Mouse (Mus musculus) adipocyte (in vitro differentiated cells): Measurements from ENCODE around the gene Fis1.
"Not testable (repeated sequence)": the region's sequence is repeated elsewhere in the genome, so short reads cannot be mapped to it uniquely, and the experiment has no call there.

ENCODE experiments used
- DNase-seq: peaks from one replicate; pipeline ENCODE4 v3.0.0-alpha.2; 2016; ENCODE audit warnings: low spot score

The Fis1 gene

DNA sequence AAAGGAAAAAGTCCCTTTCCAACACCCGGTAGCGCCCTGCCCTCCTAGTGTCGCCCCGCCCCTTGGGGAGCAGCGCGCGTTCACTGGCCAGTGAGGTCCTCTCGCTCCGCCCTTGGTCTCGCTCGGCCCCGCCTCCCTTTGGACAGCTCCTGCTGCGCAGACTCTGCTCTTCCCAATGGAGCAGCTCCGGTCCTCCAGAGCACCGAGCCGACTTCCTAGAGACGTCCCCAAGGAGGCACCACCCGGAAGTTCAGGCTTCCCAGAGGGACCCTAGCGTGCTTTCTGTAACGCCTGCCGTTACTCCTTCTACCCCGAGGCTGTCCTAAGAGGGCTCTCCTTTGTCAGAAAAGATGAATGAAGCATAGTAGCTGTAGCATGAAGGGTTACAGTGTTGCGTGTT lies at the start of gene Fis1:
Fis1 (plus strand) TSS at position 261 of the 400 bp plus-strand sequence.
- DNase-seq, result peak; percentile 100

GRCm38 (mm10) chr5:136904621-136905020 lies 48.5 kb upstream of the Fis1 start:
- no peak for DNase-seq

DNA sequence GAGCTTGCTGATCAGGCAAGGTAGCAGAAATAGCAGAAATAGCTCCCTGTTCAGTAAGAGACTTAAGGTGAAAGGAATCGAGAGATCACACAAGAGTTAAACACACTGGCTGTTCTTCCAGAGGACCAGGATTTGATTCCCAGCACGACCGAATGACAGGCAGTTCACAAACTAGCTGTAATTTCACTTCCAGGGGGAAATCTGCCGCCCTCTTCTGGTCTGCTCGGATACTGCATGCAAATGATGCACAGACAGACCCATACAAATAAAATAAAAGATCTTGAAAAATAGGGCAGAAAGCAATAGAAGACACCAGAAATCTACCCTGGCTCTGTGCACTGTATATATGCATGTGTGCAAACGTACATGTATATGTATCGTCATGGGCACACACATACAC lies 47.4 kb upstream of the Fis1 start:
- DNase-seq, result peak; percentile 30

DNA sequence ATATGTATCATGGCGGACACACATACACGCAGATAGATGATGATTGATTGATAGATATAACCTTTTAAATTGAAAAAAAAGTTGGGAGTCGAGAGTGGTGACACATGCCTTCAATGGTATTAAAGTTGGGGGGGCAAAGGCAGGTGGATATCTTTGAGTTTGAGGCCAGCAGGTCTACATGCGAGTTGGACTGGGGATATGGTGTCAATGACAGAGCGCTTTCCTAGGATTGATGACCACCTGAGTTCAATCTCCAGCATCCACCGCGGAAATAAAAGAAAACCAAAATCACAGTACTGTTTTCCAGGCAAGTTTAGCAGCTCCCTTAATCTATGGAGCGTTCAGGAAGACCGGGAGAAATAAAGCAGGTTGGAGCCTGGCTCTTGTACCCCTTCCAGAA lies 45.5 kb upstream of the Fis1 start:
- no peak for DNase-seq

DNA sequence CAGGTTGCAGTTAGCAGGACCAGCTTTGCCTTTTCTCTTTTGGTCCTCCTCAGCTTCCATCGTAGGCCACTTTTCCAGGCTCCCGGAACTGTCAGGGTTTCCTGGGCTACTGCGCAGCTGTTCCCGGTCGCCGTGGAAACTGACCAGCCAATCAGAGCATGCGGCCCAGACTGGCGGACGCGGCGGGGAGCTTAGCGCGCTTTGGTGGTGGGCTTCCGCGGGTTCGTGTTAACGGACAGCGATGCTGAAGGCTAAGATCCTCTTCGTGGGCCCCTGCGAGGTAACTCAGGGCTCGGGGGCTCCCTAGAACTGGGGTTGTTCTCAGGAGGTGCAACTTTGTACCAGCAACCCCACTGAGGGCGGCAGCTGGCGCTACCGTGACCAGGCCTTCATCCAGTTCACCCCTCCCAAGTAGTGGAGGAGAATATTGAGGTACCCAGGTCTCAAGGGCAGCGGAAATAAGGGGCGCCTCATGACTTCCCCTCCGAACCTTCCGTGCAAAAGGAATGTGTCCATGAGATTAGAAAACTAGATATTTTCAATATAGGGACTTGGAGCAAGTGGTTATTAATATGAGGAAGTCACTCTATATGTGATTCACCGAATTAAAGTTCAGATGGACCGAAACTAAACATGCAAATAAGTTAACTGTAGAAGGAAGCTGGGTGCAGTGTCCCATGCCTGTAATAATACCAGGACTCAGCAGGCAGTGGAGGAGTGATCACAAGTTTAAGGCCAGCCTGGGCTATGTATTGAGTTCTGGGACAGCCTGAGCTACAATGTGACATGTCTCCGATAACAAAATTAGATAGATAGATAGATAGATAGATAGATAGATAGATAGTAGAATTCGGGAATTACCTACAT lies 44.9 kb upstream of the Fis1 start, which contains the start of gene Ift22:
Ift22 (plus strand) TSS at position 160 of the 867 bp plus-strand sequence.
- peak; percentile 91 for DNase-seq

- DNase-seq, result no peak
Observed at GRCm38 (mm10) chr5:136914183-136914582, 38.9 kb upstream of the Fis1 start.

- no peak for DNase-seq
Observed at GRCm38 (mm10) chr5:136917613-136918242, 35.3 kb upstream of the Fis1 start.

- DNase-seq, result peak; percentile 91
Observed at GRCm38 (mm10) chr5:136918655-136919472, 34.2 kb upstream of the Fis1 start.

GRCm38 (mm10) chr5:136919546-136920301 lies 33.4 kb upstream of the Fis1 start:
- DNase-seq, result no peak

GRCm38 (mm10) chr5:136922830-136923229 lies 30.2 kb upstream of the Fis1 start:
- no peak for DNase-seq

- DNase-seq, result no peak
Observed at GRCm38 (mm10) chr5:136923751-136924478, 29.2 kb upstream of the Fis1 start.

DNA sequence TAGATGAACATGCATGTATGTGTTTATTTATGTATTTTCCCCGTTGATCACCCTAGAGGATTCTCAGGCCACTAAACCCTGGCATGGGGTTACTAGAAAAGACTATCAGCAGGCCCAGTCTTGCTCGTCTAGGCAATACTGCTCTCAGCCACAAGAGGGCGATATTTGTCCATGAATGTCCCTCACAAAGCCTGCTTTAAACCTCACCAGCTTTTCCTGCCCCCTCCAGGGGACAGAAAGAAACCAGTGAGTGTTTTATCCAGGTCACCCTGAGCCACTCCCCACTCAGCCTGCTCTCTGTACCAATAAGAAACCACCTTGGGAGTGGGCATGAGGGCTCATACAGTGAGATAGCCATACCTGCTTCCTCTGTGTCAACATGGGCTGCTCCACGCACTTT lies 24.0 kb upstream of the Fis1 start:
- DNase-seq, result peak; percentile 88

DNA sequence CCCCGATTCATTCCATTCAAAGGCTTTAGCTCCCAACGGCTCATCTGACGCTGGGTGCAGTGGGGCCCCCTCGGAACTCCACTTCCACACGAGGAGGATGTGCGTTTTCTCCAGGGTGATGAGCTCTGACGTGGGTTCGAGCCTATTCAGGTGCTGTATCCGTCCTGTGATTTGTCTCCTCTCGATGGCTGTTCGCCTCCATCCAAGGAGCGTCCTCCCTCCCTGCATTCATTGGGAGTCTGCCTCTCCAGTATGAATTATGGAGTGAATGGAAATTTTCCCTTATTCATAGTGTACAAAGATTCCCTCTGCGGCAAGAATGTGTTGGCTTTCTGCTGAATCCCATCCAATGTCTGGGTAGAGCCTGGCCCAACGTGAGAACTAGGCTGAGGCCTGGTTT lies 21.2 kb upstream of the Fis1 start:
- no peak for DNase-seq

- DNase-seq, result no peak
Observed at GRCm38 (mm10) chr5:136932956-136933355, 20.1 kb upstream of the Fis1 start.

DNA sequence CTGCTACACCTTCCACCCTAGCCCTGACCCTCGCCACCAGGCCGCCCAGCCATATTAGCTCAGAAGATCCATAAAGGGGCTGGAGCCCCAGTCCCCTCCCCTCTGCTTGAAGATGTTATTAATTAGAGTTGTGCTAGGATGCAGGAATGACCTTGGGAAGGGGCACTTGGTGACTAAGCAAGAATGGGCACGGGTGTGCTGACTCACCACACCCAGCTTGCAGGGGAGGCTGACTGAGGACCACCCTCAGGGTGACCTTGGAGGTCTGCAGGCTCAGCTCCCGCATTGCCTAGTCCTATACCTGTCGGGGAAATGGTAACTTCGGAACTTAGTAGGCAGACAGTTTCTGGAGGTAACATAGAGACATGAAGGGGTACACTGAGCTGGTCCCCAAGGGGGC lies 19.1 kb upstream of the Fis1 start:
- DNase-seq, result no peak

DNA sequence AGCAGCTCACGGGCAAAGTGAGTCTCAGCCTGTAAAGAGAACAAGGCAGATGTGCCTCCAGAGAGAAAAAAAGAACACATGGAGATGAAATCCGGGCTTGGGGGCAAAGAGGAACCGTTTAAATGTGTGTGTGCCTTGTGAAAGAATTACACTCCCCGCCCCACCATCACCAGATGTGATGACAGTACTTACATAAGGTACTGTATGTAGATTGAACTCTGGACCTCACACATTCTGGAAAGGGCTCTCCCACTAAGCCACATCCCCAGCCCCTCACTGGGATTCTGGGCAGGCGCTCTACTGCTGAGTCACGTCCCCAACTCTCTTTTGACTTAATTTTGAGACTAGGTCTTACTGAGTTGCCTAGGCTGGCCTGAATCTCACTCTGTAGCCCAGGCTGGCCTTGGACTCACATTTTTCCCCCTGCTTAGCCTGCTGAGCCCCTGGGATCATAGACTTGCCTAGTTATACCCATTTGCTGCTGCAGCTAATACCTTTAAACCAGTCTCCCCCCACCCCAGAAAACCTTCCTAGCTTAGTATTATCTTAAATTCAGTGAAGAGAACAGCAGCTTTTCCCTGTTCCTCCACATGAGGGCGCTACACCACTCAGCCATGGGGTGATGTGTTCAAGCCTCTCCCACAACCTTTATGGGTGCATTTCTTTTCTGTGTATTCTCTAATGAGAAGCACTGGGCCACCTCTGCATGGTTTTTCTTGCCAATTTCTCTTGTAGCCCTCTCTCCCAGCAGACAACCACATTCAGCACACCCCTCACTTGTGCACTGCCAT lies 17.0 kb upstream of the Fis1 start:
- DNase-seq, result peak; percentile 70

DNA sequence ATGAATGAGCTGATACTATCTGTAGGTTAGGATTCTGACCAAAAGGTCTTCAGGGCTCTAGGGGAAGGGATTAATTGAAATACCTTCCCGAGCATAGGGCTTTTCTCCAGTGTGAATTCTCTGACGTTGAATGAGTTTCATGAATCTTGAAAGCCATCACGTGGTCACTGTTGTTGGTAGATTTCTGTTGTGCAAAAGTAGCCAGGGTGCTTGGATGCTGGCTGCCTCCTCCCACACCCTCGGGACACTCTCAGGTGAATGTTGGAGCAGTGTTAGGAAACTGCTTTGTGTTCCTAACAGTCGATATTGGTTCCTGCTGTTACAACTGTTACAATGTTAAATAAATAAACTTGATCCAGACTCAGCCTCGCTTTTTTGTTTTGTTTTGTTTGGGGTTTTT lies 16.3 kb upstream of the Fis1 start:
- DNase-seq, result no peak

DNA sequence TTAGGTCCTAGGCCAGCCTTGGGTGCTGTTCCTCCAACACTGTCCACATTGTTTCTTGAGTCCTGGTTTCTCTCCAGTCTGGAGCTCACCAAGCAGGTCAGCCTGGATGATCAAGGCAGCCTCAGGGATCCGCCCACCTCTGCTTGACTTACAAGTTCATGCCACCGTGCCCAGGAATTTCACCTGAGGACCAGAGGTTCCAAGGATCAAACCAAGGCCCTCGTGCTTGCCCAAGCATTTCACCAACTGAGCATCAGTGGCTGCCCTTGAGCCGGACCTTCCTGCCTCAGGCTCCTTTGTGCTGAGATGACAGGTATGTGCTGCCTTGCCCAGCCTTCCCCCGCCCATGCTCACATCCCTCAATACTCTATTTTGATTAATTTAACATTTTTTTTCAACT lies 15.5 kb upstream of the Fis1 start:
- no peak for DNase-seq

DNA sequence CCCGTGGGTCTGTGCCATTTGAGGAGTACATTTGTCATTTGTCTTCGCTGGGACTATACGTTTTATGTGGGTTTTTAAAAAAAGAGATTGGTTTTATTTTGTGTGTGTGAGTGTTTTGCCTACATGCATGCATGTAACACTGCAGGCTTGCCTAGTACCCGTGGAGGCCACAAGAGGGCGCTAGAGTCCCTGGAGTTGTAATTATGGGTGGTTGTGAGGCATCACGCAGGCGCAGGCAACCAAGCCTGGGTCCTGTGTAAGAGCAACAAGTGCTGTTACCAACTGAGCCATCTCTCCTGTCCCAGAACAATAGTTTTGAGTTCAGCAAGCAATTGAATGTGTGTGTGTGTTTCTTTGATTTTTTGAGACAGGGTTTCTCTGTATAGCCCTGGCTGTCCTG lies 13.8 kb upstream of the Fis1 start:
- DNase-seq, result no peak

DNA sequence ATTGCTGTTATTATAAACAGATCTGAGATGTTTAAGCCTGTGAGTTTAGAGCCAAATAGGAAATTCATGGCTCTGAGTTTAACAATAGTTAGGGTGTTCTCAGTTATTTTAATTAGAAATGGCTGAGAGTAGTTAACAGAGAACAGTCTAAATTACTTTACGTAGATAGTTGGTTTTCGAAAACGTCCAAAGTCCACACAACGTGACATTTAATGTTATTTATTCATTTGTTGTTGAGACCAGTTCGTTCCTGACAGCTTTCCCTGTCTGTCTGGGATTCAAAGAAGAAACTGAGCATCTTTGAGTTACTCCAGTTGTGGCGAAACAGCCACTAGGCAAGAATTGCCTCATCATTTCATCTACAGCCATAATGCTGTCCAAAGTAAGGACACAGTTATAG lies 13.0 kb upstream of the Fis1 start:
- DNase-seq, result not testable (repeated sequence)
